Mouse (Mus musculus) megakaryocyte progenitor cell, adult 5-6 weeks (primary cell): ENCODE results near the gene Abca9. TPM values are rescaled to one million over a fixed set of nuclear protein-coding genes. Genes with fewer than 3 reads are reported as not detected.

Experiments used
- ATAC-seq: replicated peaks from 2 replicates; pipeline ENCODE4 v1.8.0; 2016; ENCODE audit warnings: mild to moderate bottlenecking, moderate TSS enrichment, inconsistent platforms; ENCODE audit not compliant: poor library complexity
- total RNA-seq, 2 experiments: library from RNA; stranded (forward) in 1 of 2; stranded (reverse) in 1 of 2; fragments of 157-497, 149-512 nt in 1 of 2; fragments of 200-1000 nt in 1 of 2; gene quantifications; 2 replicates each; pipeline versions ENCODE4 v1.2.3 to v1.2.4; 2015 to 2017

Gene Abca9
- total RNA-seq, 2 experiments from 2014 or later = 3.1 to 3.4 TPM

GRCm38 (mm10) chr11:110072158-110072557 lies 95.8 kb downstream of the Abca9 start:
- no peak for ATAC-seq

DNA sequence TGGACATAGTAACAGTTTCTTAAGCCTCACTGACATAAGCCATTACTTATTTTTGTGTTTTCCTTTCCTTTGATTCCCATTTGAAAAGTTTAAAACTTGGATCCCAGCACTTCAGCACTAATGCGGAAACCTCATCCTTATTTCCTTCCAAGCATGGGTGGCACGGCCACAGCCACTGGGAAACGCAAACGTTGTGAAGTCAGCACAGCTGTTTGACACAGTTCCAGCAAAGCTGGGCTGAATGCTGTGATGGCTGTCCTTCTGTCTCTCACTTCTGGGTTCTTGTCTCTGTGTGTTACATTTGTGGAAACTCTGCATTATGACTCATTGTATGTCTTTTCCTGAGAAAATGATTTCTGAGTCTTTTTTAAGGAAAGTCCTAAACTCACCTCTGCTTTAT lies 107.0 kb downstream of the Abca9 start:
- ATAC-seq = no peak

GRCm38 (mm10) chr11:110060127-110060526 lies 107.9 kb downstream of the Abca9 start:
- ATAC-seq = no peak

DNA sequence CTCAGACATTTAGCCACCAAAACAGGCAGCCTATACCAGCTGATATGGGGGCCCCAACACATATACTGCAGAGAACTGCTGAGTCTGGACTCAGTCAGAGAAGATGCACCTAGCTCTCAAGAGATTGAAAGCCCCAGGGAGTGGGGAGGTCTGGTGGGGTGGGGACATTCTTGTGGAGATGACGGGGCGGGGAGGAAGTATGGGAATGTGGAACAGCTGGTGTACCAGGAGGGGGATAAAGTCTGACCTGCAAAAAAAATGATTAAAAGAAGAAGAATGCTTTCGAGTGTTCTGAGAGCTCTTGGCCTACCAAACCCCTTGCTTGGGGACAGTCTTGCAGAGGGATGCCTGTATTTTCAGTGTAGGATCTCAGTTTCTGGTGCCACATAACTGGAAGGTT lies 114.3 kb downstream of the Abca9 start:
- no peak for ATAC-seq

Other genes starting within 250 kb of the Abca9 start
- 0.10 and 0.20 TPM in 2 replicates for gene Abca8b, start 172.4 kb downstream of the Abca9 start, total RNA-seq (2015)
- gene Abca8b, start 172.4 kb downstream of the Abca9 start, total RNA-seq (2017) = 0.04 TPM in 1 of 2 replicates, not detected in the other
- 0.07 TPM in 1 of 2 replicates, not detected in the other for gene Abca8a, start 72.2 kb downstream of the Abca9 start, total RNA-seq (2015)
- gene Abca8a, start 72.2 kb downstream of the Abca9 start, total RNA-seq (2017) = not detected in 2 replicates
- 1.3 TPM in 1 of 2 replicates, not detected in the other for gene Abca6, start 83.6 kb upstream of the Abca9 start, total RNA-seq (2015)
- gene Abca6, start 83.6 kb upstream of the Abca9 start, total RNA-seq (2017) = 0.04 and 1.2 TPM in 2 replicates
- 0.02 and 0.52 TPM in 2 replicates for gene Abca5, start 169.5 kb upstream of the Abca9 start, total RNA-seq (2015)
- 0.20 and 0.62 TPM in 2 replicates for gene Abca5, start 169.5 kb upstream of the Abca9 start, total RNA-seq (2017)
- gene Map2k6, start 230.9 kb upstream of the Abca9 start, total RNA-seq (2015) = 10.4 and 12.7 TPM in 2 replicates
- gene Map2k6, start 230.9 kb upstream of the Abca9 start, total RNA-seq (2017) = 13.8 and 16.7 TPM in 2 replicates